Mouse (Mus musculus): ENCODE data around the gene Otulin. TPM values are rescaled to one million over a fixed set of nuclear protein-coding genes. Genes with fewer than 3 reads are reported as not detected.

The Otulin gene
- 30.0 and 31.4 TPM in 2 replicates for polyA plus RNA-seq (2014; fragmentation: Nextera tagmentation; extraction: Ambion mirVana)

DNA sequence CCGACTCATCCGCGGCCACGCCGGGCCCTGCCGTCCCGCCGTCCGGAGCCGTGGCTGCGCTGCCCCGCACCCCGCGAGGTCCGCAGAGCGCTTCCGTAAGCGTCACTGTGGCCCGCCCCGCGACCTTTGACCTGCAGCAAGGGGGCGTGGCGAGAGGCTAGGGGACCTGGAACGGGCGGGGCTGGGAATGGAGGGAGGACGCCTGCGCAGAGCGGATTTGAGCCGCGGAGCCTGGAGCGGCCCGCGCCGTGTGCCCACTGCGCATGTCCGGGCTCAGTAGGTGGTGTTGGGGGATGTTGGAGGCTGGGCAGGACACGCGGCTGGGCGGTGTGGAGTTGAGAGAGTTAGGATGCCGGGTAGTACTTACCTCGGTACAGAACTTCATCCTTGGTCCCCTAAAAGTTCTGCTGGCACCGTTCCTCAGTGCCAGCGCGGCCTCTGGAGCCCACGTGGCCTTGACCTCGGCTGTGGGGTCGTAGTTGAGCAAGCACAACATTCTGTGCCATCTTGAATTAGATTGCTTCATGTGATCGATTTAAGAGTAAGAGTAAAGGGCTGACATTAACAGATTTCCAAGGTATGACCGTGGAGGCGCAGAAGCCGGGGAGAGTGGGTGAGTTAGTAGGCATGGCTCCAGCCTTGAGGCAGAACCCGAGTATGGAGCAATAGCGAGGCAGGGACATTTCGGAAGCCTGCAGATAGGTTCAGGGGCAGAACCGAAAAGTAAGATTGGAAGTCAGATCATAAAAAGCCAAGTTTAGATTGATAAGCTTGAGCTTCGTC, at the start of gene Otulin:
Gene Otulin (minus strand): TSS at position 93 of the 783 bp plus-strand sequence.
- 6% methylated on average over 56 of the region's 56 CpGs for WGBS

DNA sequence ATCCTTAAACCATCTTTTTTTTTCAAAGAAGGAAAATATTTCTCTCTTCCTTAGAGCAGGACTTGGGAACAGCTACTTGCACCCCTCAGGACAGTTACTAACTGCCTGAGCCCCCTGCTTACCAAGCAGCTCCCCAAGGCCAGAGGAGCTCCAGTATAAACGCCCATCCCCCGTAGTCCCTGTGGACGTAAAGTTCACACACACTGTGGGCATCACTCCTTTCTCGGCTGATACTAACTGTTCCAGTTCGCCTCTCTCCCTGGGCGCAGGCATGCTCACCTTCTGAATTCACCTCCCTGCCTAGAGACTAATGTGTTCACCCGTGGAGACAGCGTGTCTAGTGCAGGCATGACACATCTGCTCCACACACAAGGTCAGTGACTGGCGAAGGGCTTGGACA, 48.0 kb upstream of the Otulin start:
- WGBS, result 83% methylated on average over 9 of the region's 9 CpGs
- H3K4me1 ChIP-seq (replicated peaks; ENCODE audit: control insufficient read depth, insufficient read depth, low read length), result peaks cover 5% of the 10 kb centered on the region

More for the DNA sequence above, at the start of gene Otulin:
- ATAC-seq (ENCODE audit: low FRiP score) (peak; percentile 98), DNase-seq (ENCODE audit: low spot score) (peak; percentile 99)
- Histone ChIP-seq H3K27me3 (ENCODE audit: control insufficient read depth, insufficient read depth, low read length) (no peaks in the 10 kb centered on the region), H3K9ac (peak within 1 kb of the TSS; percentile 79), H3K36me3 (replicated peaks; ENCODE audit: control insufficient read depth, insufficient read depth) (peaks cover 7% of the 10 kb centered on the region; the same call in 1 of the 2 replicates), H3K4me2 (replicated peaks) (peak within 1 kb of the TSS; percentile 76), H3K4me3 (replicated peaks; ENCODE audit: low read length) (peak within 1 kb of the TSS; percentile 84), H3K9me3 (ENCODE audit: control insufficient read depth, low read length) (no peaks in the 10 kb centered on the region), H3K4me1 (replicated peaks; ENCODE audit: control insufficient read depth, insufficient read depth, low read length) (peaks cover 18% of the 10 kb centered on the region), H3K27ac (0 out of 2 replicates have a peak within 1 kb of the TSS, but pooled peaks have one; percentile 62)

GRCm38 (mm10) chr15:27677801-27678200, 47.3 kb upstream of the Otulin start:
- ATAC-seq (ENCODE audit: low FRiP score) (no peak), DNase-seq (ENCODE audit: low spot score) (no peak)
- no peaks in the 10 kb centered on the region for H3K9me3 ChIP-seq (ENCODE audit: control insufficient read depth, low read length)
- no peak overlapping the region for H3K4me2 ChIP-seq (replicated peaks)
- H3K27ac ChIP-seq, result no peak overlapping the region
- H3K27me3 ChIP-seq (ENCODE audit: control insufficient read depth, insufficient read depth, low read length), result no peaks in the 10 kb centered on the region
- WGBS, result 91% methylated on average over 6 of the region's 6 CpGs
- no peaks in the 10 kb centered on the region for H3K36me3 ChIP-seq (replicated peaks; ENCODE audit: control insufficient read depth, insufficient read depth)
- H3K4me1 ChIP-seq (replicated peaks; ENCODE audit: control insufficient read depth, insufficient read depth, low read length), result peaks cover 5% of the 10 kb centered on the region
- H3K9ac ChIP-seq, result no peak overlapping the region
- no peak overlapping the region for H3K4me3 ChIP-seq (replicated peaks; ENCODE audit: low read length)

More for the DNA sequence above, 48.0 kb upstream of the Otulin start:
- Histone ChIP-seq H3K4me2 (replicated peaks) (no peak overlapping the region), H3K36me3 (replicated peaks; ENCODE audit: control insufficient read depth, insufficient read depth) (no peaks in the 10 kb centered on the region), H3K4me3 (replicated peaks; ENCODE audit: low read length) (no peak overlapping the region), H3K9me3 (ENCODE audit: control insufficient read depth, low read length) (no peaks in the 10 kb centered on the region), H3K27me3 (ENCODE audit: control insufficient read depth, insufficient read depth, low read length) (no peaks in the 10 kb centered on the region), H3K27ac (no peak overlapping the region), H3K9ac (no peak overlapping the region)
- ATAC-seq (ENCODE audit: low FRiP score) (no peak), DNase-seq (ENCODE audit: low spot score) (no peak)

- H3K9ac ChIP-seq, result no peak overlapping the region
- no peak overlapping the region for H3K4me2 ChIP-seq (replicated peaks)
- H3K27me3 ChIP-seq (ENCODE audit: control insufficient read depth, insufficient read depth, low read length), result no peaks in the 10 kb centered on the region
- WGBS, result 56% methylated on average over 9 of the region's 9 CpGs
- ATAC-seq (ENCODE audit: low FRiP score) (no peak), DNase-seq (ENCODE audit: low spot score) (no peak)
- H3K4me1 ChIP-seq (replicated peaks; ENCODE audit: control insufficient read depth, insufficient read depth, low read length), result peaks cover 11% of the 10 kb centered on the region
- H3K9me3 ChIP-seq (ENCODE audit: control insufficient read depth, low read length), result no peaks in the 10 kb centered on the region
- no peak overlapping the region for H3K27ac ChIP-seq
- no peaks in the 10 kb centered on the region for H3K36me3 ChIP-seq (replicated peaks; ENCODE audit: control insufficient read depth, insufficient read depth)
- H3K4me3 ChIP-seq (replicated peaks; ENCODE audit: low read length), result no peak overlapping the region
Measured at GRCm38 (mm10) chr15:27676211-27676610, 45.7 kb upstream of the Otulin start.

DNA sequence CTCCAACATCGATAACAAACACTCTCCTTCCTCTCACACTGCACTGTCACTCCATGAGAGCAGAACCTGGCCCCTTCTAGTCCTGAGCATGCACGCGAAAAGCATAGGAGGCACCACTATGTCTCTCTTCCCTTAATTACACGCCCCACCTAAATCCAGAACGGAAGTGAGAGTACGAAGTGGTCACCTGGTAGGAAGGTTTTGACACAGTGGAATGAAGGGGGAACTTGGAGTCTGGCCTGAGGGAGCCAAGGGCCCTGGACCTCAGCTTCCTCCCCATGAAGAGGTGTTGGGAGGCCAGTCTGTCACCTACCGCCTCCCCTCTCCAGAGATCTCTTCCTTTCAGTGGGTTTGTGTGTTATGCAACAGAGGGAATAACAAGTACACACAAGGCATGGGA, 44.6 kb upstream of the Otulin start:
- DNase-seq (ENCODE audit: low spot score) (no peak), ATAC-seq (ENCODE audit: low FRiP score) (no peak)
- peaks cover 6% of the 10 kb centered on the region for H3K4me1 ChIP-seq (replicated peaks; ENCODE audit: control insufficient read depth, insufficient read depth, low read length)
- no peak overlapping the region for H3K4me2 ChIP-seq (replicated peaks)
- H3K36me3 ChIP-seq (replicated peaks; ENCODE audit: control insufficient read depth, insufficient read depth), result no peaks in the 10 kb centered on the region
- H3K9me3 ChIP-seq (ENCODE audit: control insufficient read depth, low read length), result no peaks in the 10 kb centered on the region
- H3K27me3 ChIP-seq (ENCODE audit: control insufficient read depth, insufficient read depth, low read length), result no peaks in the 10 kb centered on the region
- WGBS, result 94% methylated on average over 7 of the region's 7 CpGs
- H3K27ac ChIP-seq, result no peak overlapping the region
- H3K9ac ChIP-seq, result no peak overlapping the region
- no peak overlapping the region for H3K4me3 ChIP-seq (replicated peaks; ENCODE audit: low read length)

DNA sequence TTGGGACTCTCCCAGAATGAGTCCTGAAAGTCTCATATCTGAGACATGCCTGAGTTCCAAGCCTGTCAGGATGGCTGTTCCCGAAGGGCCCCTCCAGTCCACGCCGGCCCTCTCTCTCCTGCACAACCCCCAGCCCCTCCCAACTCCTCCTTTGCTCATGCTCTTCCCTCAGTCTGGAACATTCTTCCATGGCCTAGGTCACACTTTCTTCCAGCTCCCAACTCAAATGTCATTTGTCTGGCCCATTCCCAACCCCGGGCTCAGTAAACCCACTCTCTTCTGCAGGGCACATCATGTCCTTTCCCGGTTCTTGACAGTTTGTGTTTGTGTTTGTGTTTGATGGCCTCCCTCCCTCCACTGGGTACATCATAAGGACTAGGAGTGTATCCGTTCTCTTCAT, 43.5 kb upstream of the Otulin start:
- Histone ChIP-seq H3K9me3 (ENCODE audit: control insufficient read depth, low read length) (no peaks in the 10 kb centered on the region), H3K4me3 (replicated peaks; ENCODE audit: low read length) (no peak overlapping the region), H3K4me1 (replicated peaks; ENCODE audit: control insufficient read depth, insufficient read depth, low read length) (peaks cover 6% of the 10 kb centered on the region), H3K9ac (no peak overlapping the region), H3K36me3 (replicated peaks; ENCODE audit: control insufficient read depth, insufficient read depth) (no peaks in the 10 kb centered on the region), H3K27me3 (ENCODE audit: control insufficient read depth, insufficient read depth, low read length) (no peaks in the 10 kb centered on the region), H3K4me2 (replicated peaks) (no peak overlapping the region), H3K27ac (no peak overlapping the region)
- no peak for ATAC-seq (ENCODE audit: low FRiP score)
- 83% methylated on average over 6 of the region's 6 CpGs for WGBS
- DNase-seq (ENCODE audit: low spot score), result no peak

DNA sequence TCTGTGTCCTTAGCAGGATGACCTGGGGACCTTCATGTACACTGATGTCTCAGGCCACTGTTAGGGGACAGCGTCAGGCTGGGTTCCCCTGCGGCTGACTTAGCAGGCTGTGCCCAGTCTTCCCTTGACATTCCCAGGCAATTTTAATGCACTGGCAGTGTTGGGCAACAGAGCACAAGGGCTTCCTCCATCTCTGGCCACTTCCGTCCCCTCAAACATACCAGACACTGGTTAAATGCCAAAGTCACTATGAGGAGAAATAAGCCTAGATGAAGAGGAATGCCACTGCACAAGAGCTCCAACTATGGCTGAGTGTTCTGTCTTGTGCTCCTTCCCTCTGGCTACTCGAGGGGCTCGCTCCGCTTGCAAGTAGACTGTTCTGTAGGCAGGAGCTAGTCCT, 42.7 kb upstream of the Otulin start:
- WGBS, result 87% methylated on average over 6 of the region's 6 CpGs
- ATAC-seq (ENCODE audit: low FRiP score), result no peak
- H3K27ac ChIP-seq, result no peak overlapping the region

GRCm38 (mm10) chr15:27672259-27672658, 41.8 kb upstream of the Otulin start:
- Histone ChIP-seq H3K4me2 (replicated peaks) (no peak overlapping the region), H3K9me3 (ENCODE audit: control insufficient read depth, low read length) (no peaks in the 10 kb centered on the region), H3K36me3 (replicated peaks; ENCODE audit: control insufficient read depth, insufficient read depth) (no peaks in the 10 kb centered on the region), H3K9ac (no peak overlapping the region), H3K4me3 (replicated peaks; ENCODE audit: low read length) (no peak overlapping the region), H3K4me1 (replicated peaks; ENCODE audit: control insufficient read depth, insufficient read depth, low read length) (peaks cover 6% of the 10 kb centered on the region), H3K27ac (no peak overlapping the region), H3K27me3 (ENCODE audit: control insufficient read depth, insufficient read depth, low read length) (no peaks in the 10 kb centered on the region)
- ATAC-seq (ENCODE audit: low FRiP score) (no peak), DNase-seq (ENCODE audit: low spot score) (no peak)
- WGBS, result 54% methylated on average over 8 of the region's 8 CpGs

More for the DNA sequence above, 42.7 kb upstream of the Otulin start:
- Histone ChIP-seq H3K4me3 (replicated peaks; ENCODE audit: low read length) (no peak overlapping the region), H3K4me1 (replicated peaks; ENCODE audit: control insufficient read depth, insufficient read depth, low read length) (peaks cover 6% of the 10 kb centered on the region), H3K4me2 (replicated peaks) (no peak overlapping the region), H3K9me3 (ENCODE audit: control insufficient read depth, low read length) (no peaks in the 10 kb centered on the region), H3K36me3 (replicated peaks; ENCODE audit: control insufficient read depth, insufficient read depth) (no peaks in the 10 kb centered on the region), H3K27me3 (ENCODE audit: control insufficient read depth, insufficient read depth, low read length) (no peaks in the 10 kb centered on the region), H3K9ac (no peak overlapping the region)
- no peak for DNase-seq (ENCODE audit: low spot score)

DNA sequence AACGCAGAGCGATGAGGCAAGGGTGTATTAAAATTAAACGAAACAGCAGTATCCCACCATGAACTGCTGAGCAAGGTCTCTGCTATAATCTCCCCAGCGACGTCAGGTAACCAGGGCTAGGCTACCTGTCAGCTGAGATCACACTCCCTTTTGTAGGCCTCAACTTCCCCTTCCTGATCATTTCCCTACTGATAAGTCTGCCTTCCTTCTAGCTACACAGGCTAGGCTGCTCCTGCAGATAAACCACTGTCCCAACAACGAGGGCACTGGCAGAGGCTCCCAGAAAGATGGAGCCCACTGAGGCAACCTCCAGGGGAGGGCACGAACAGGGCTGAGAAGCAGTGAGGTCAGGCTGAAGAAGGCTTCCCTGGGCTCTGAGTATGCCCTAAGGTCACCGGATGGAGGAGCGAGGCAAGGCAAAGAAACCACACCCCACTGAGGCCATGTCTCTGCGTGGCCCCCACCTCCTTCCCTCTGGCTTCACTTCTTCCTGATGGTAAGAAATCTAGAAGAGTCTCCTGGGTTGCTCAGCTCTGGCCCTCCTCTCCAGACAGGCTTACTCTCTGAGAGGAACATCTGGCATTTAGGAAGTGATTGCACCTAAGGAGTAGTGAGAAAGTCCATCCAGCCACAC, 41.2 kb upstream of the Otulin start:
- Histone ChIP-seq H3K36me3 (replicated peaks; ENCODE audit: control insufficient read depth, insufficient read depth) (no peaks in the 10 kb centered on the region), H3K9ac (no peak overlapping the region), H3K27ac (no peak overlapping the region), H3K9me3 (ENCODE audit: control insufficient read depth, low read length) (no peaks in the 10 kb centered on the region), H3K4me3 (replicated peaks; ENCODE audit: low read length) (no peak overlapping the region), H3K4me1 (replicated peaks; ENCODE audit: control insufficient read depth, insufficient read depth, low read length) (peaks cover 6% of the 10 kb centered on the region), H3K27me3 (ENCODE audit: control insufficient read depth, insufficient read depth, low read length) (no peaks in the 10 kb centered on the region), H3K4me2 (replicated peaks) (no peak overlapping the region)
- WGBS, result 91% methylated on average over 10 of the region's 10 CpGs
- DNase-seq (ENCODE audit: low spot score) (no peak), ATAC-seq (ENCODE audit: low FRiP score) (no peak)

Data from hindbrain, embryonic 14.5 days (tissue).